Mouse (Mus musculus): Measurements from ENCODE around the gene Rbks. TPM values are rescaled to one million over a fixed set of nuclear protein-coding genes. Genes with fewer than 3 reads are reported as not detected.
"Not testable (repeated sequence)": the region's sequence is repeated elsewhere in the genome, so short reads cannot be mapped to it uniquely, and the experiment has no call there.

The Rbks gene
- polyA plus RNA-seq, 1 experiment, result 2.0 TPM

- Histone ChIP-seq H3K4me2 (ENCODE audit: low read depth) (no peak overlapping the region), H3K27me3 (ENCODE audit: control insufficient read depth, insufficient read depth, insufficient read length) (no peaks in the 10 kb centered on the region), H3K79me2 (ENCODE audit: control insufficient read depth, insufficient read depth) (no peaks in the 10 kb centered on the region), H3K36me3 (ENCODE audit: control insufficient read depth, insufficient read depth) (no peaks in the 10 kb centered on the region), H3ac (ENCODE audit: control insufficient read depth, insufficient read length) (no peak overlapping the region), H3K4me3 (no peak overlapping the region)
- TF ChIP-seq POLR2A (IDR thresholded peaks at IDR 0.05; ENCODE audit: insufficient read length, low read depth), result no peak
These were observed 62.7 kb downstream of the Rbks start for GRCm38 (mm10) chr5:31634679-31635078.

DNA sequence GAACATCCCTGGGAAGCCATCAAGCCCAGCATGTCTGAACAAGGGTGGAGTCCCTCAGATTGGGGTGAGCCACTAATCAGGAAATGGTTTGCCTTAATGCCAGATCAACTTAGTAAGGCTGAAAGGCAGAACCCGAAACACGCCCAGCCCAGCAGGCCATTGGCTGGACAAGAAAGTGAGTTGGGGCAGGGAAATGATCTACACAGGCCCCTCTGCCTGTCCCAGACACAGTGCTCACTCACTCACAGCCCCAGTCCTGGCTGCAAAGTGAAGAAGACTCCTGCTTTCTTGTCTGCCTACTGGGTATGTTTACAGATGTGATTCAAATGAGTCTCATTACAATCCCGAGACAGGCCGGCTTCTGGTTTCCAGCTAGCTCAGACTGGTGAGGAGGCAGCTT is 63.3 kb downstream of the Rbks start:
- TF ChIP-seq E2F4 (IDR thresholded peaks at IDR 0.05; ENCODE audit: insufficient read depth) (no peak), MYOG (IDR thresholded peaks at IDR 0.05; ENCODE audit: control insufficient read depth in 1 of 3, insufficient read depth in 1 of 3, insufficient read length in 2 of 3, low read depth in 2 of 3) (no peak), TCF12 (IDR thresholded peaks at IDR 0.05; ENCODE audit: insufficient read depth, poor library complexity, severe bottlenecking) (no peak), TCF3 (IDR thresholded peaks at IDR 0.05; ENCODE audit: insufficient read length, low read depth) (no peak), USF1 (IDR thresholded peaks at IDR 0.05; ENCODE audit: low read depth) (no peak), MAX (IDR thresholded peaks at IDR 0.05; ENCODE audit: low read depth) (no peak), POLR2A (IDR thresholded peaks at IDR 0.05; ENCODE audit: insufficient read length, low read depth) (no peak), POLR2AphosphoS2 (IDR thresholded peaks at IDR 0.05; ENCODE audit: insufficient read length, low read depth) (no peak), SRF (IDR thresholded peaks at IDR 0.05; ENCODE audit: control insufficient read depth, insufficient read length, low read depth) (no peak), REST (IDR thresholded peaks at IDR 0.05; ENCODE audit: insufficient read depth, insufficient read length) (no peak), CEBPB (IDR thresholded peaks at IDR 0.05; ENCODE audit: insufficient read depth, poor library complexity, severe bottlenecking) (no peak), MYOD1 (IDR thresholded peaks at IDR 0.05; ENCODE audit: control insufficient read depth in 1 of 3, insufficient read length in 2 of 3, low read depth in 2 of 3) (no peak)
- Histone ChIP-seq H3K4me3 (no peak overlapping the region), H3ac (ENCODE audit: control insufficient read depth, insufficient read length) (no peak overlapping the region), H3K4me2 (ENCODE audit: low read depth) (no peak overlapping the region), H3K27me3 (ENCODE audit: control insufficient read depth, insufficient read depth, insufficient read length) (no peaks in the 10 kb centered on the region), H3K79me2 (ENCODE audit: control insufficient read depth, insufficient read depth) (no peaks in the 10 kb centered on the region), H3K36me3 (ENCODE audit: control insufficient read depth, insufficient read depth) (no peaks in the 10 kb centered on the region)

- not testable (repeated sequence) for H3K36me3 ChIP-seq (ENCODE audit: control insufficient read depth, insufficient read depth); H3K27me3 ChIP-seq (ENCODE audit: control insufficient read depth, insufficient read depth, insufficient read length); H3K4me3 ChIP-seq; H3K79me2 ChIP-seq (ENCODE audit: control insufficient read depth, insufficient read depth); H3ac ChIP-seq (ENCODE audit: control insufficient read depth, insufficient read length)
- peak overlapping the region; percentile 58 for H3K4me2 ChIP-seq (ENCODE audit: low read depth)
These were observed 66.3 kb downstream of the Rbks start for GRCm38 (mm10) chr5:31631169-31631568.

GRCm38 (mm10) chr5:31630064-31630463 is 67.4 kb downstream of the Rbks start:
- Histone ChIP-seq H3K27me3 (ENCODE audit: control insufficient read depth, insufficient read depth, insufficient read length) (no peaks in the 10 kb centered on the region), H3K36me3 (ENCODE audit: control insufficient read depth, insufficient read depth) (no peaks in the 10 kb centered on the region), H3K4me3 (no peak overlapping the region), H3ac (ENCODE audit: control insufficient read depth, insufficient read length) (no peak overlapping the region), H3K79me2 (ENCODE audit: control insufficient read depth, insufficient read depth) (no peaks in the 10 kb centered on the region), H3K4me2 (ENCODE audit: low read depth) (peak overlapping the region; percentile 58)
- peak; percentile 19; the same call in 1 of the 2 replicates for TF ChIP-seq CEBPB (IDR thresholded peaks at IDR 0.05; ENCODE audit: insufficient read depth, poor library complexity, severe bottlenecking)
- no peak for TF ChIP-seq USF1 (IDR thresholded peaks at IDR 0.05; ENCODE audit: low read depth)
- TF ChIP-seq E2F4 (IDR thresholded peaks at IDR 0.05; ENCODE audit: insufficient read depth), result no peak
- TF ChIP-seq TCF12 (IDR thresholded peaks at IDR 0.05; ENCODE audit: insufficient read depth, poor library complexity, severe bottlenecking), result peak; percentile 72
- peak; percentile 32 to 82 (median 34) for TF ChIP-seq MYOG (IDR thresholded peaks at IDR 0.05; ENCODE audit: control insufficient read depth in 1 of 3, insufficient read depth in 1 of 3, insufficient read length in 2 of 3, low read depth in 2 of 3)
- no peak for TF ChIP-seq MAX (IDR thresholded peaks at IDR 0.05; ENCODE audit: low read depth)
- TF ChIP-seq REST (IDR thresholded peaks at IDR 0.05; ENCODE audit: insufficient read depth, insufficient read length), result no peak
- TF ChIP-seq POLR2AphosphoS2 (IDR thresholded peaks at IDR 0.05; ENCODE audit: insufficient read length, low read depth), result no peak
- no peak for TF ChIP-seq TCF3 (IDR thresholded peaks at IDR 0.05; ENCODE audit: insufficient read length, low read depth)
- no peak for TF ChIP-seq POLR2A (IDR thresholded peaks at IDR 0.05; ENCODE audit: insufficient read length, low read depth)
- peak in 2 of 3 experiments; percentile 32 to 64 for TF ChIP-seq MYOD1 (IDR thresholded peaks at IDR 0.05; ENCODE audit: control insufficient read depth in 1 of 3, insufficient read length in 2 of 3, low read depth in 2 of 3)
- no peak for TF ChIP-seq SRF (IDR thresholded peaks at IDR 0.05; ENCODE audit: control insufficient read depth, insufficient read length, low read depth)

GRCm38 (mm10) chr5:31628555-31628954 is 68.9 kb downstream of the Rbks start:
- peak overlapping the region; percentile 14 for H3K4me2 ChIP-seq (ENCODE audit: low read depth)
- H3K27me3 ChIP-seq (ENCODE audit: control insufficient read depth, insufficient read depth, insufficient read length), result no peaks in the 10 kb centered on the region
- H3K4me3 ChIP-seq, result no peak overlapping the region
- peaks cover 2% of the 10 kb centered on the region for H3K36me3 ChIP-seq (ENCODE audit: control insufficient read depth, insufficient read depth)
- H3ac ChIP-seq (ENCODE audit: control insufficient read depth, insufficient read length), result no peak overlapping the region
- TF ChIP-seq CEBPB (IDR thresholded peaks at IDR 0.05; ENCODE audit: insufficient read depth, poor library complexity, severe bottlenecking) (peak; percentile 58; the same call in 1 of the 2 replicates), POLR2A (IDR thresholded peaks at IDR 0.05; ENCODE audit: insufficient read length, low read depth) (no peak)
- no peaks in the 10 kb centered on the region for H3K79me2 ChIP-seq (ENCODE audit: control insufficient read depth, insufficient read depth)

Measured in myocyte (in vitro differentiated cells).